In genomic region chr16:24102854-24103690, GRCm38 (mm10) we compare ENCODE assay signal across 13 mouse cellular contexts.
A peak's percentile ranks its signal among the peaks of the same experiment; 100 is the strongest.
DNase-seq lines count a peak whose midpoint lies in the region; ATAC-seq lines count a peak whose summit lies in the region.
"Had no signal": no experiment of that assay in that cellular context is flagged by ENCODE, and none has a peak within 500 bp of the region (broad histone marks: within the 10 kb centered on the region; RNA-seq: fewer than 3 reads in every experiment).

No protein-coding gene starts in this region.

- peak; percentile 95 for ATAC-seq in granulocyte monocyte progenitor cell, adult 5-6 weeks (replicated peaks; ENCODE audit: poor library complexity, severe bottlenecking)
- peak; percentile 98 for ATAC-seq in megakaryocyte, adult 5-6 weeks (ENCODE audit: poor library complexity, severe bottlenecking)

- peak; percentile 12 to 14 for DNase-seq in lung, adult 18-20 months
- DNase-seq in lung, postnatal 14 days = no peak
- peak; percentile 40 for DNase-seq in yolk sac, embryonic 10.5 days (ENCODE audit: low spot score)
- DNase-seq in cerebellum, adult 18-20 months = no peak
- no peak for DNase-seq in embryo, embryonic 10.5 days (ENCODE audit: low spot score)
- DNase-seq: cerebellum, adult 2 months; gastrocnemius, postnatal 14 days; kidney, adult 18-20 months; kidney, postnatal 36 days; right cerebral cortex, postnatal 4 days; thymus, postnatal 4 days had no signal

Comparison
In these comparisons a context has a peak if more than half of its experiments do, and no peak if none do; other contexts are left out.
1. DNase-seq: peak in lung, adult 18-20 months (2 of 2) and yolk sac, embryonic 10.5 days (single experiment); none in lung, postnatal 14 days (single experiment), cerebellum, adult 18-20 months (0 of 2) and embryo, embryonic 10.5 days (single experiment).